Mouse (Mus musculus): Measurements from ENCODE around the gene Scarf2.

Scarf2 gene

DNA sequence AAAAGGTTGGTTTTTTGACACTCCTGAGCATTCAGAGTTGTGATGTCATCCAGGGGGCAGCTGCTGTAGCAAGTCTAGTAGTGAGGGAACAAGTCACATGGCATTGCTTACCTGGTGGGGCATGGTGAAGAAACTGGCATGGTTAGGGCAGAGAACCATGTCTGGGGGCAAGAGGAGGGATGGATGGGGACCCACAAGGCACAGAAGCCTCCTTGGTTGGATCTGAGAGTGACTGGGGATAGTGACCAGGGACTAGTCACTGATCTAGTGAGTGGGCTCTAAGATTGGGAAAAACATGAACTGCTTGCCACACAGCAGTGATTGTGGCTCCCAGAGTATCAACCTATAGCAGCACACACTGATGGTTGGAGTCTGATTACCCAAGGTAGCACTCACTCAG is 2.5 kb downstream of the Scarf2 start:
- no peak for DNase-seq (ENCODE audit: low read depth, low spot score)

DNA sequence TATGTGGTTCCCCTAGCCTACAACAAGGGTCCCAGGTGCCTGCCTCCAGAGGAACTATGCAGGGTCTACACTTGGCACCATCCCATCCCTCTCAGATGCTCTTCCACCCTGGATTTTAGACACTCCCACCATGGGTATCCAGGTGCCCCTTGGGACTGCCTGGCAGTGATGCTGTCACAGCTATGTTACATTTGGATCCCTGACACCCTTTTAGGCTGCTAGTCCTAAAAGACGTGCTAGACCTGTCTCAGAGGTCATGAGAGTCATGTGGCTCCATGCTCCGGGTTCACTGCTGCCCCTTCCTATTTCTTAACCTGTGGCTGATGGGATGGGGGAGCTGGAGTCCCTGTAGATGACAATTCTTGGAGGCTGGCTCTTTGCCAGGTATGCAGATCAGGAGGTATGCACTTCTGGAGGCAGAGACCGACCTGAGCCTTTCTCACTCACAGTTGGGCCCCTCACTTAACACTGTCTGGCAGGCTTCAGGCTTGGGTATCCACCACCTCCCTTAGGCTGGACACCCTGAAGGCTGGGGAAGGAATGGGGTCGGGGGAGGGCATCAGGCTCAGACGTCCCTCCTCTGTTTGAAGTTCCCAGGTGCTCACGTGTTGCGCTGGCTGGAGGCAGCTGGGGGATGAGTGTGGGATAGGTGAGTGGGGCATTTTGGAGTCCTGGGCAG is 4.8 kb downstream of the Scarf2 start:
- no peak for DNase-seq (ENCODE audit: low read depth, low spot score)

DNA sequence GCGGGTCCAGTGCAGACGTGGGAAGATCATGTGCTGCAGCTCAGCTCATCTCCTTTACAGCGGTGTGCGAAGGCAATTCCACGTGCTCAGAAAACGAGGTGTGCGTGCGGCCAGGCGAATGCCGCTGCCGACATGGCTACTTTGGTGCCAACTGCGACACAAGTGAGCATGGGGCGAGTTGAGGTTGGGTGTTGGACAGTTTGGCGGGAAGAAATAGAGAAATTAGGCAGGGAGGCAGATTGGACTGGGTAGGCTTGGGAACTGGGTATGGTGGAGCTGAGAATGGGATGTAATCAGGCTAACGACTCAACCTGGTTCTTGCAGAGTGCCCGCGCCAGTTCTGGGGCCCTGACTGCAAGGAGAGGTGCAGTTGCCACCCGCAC is 5.4 kb downstream of the Scarf2 start:
- no peak for DNase-seq (ENCODE audit: low read depth, low spot score)

DNA sequence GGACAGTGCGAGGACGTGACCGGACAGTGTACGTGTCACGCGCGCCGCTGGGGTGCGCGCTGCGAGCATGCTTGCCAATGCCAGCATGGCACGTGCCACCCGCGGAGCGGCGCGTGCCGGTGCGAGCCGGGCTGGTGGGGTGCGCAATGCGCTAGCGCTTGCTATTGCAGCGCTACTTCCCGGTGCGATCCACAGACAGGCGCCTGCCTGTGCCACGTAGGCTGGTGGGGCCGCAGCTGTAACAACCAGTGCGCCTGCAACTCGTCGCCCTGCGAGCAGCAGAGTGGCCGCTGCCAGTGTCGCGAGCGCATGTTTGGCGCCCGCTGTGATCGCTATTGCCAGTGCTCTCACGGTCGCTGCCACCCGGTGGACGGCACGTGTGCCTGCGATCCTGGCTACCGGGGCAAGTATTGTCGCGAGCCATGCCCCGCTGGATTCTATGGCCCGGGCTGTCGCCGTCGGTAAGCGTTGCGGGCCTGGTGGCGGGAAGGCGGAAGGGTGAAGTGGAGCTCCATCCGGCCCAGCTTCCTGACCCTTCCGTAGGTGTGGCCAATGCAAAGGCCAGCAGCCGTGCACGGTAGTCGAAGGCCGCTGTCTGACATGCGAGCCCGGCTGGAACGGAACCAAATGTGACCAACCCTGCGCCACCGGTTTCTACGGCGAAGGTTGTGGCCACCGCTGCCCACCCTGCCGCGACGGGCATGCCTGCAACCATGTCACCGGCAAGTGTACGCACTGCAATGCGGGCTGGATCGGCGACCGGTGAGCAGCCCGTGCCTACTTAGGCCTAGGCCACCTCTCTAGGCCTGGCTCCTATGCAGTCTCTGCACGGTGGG is 6.0 kb downstream of the Scarf2 start:
- DNase-seq (ENCODE audit: low read depth, low spot score), result no peak

DNA sequence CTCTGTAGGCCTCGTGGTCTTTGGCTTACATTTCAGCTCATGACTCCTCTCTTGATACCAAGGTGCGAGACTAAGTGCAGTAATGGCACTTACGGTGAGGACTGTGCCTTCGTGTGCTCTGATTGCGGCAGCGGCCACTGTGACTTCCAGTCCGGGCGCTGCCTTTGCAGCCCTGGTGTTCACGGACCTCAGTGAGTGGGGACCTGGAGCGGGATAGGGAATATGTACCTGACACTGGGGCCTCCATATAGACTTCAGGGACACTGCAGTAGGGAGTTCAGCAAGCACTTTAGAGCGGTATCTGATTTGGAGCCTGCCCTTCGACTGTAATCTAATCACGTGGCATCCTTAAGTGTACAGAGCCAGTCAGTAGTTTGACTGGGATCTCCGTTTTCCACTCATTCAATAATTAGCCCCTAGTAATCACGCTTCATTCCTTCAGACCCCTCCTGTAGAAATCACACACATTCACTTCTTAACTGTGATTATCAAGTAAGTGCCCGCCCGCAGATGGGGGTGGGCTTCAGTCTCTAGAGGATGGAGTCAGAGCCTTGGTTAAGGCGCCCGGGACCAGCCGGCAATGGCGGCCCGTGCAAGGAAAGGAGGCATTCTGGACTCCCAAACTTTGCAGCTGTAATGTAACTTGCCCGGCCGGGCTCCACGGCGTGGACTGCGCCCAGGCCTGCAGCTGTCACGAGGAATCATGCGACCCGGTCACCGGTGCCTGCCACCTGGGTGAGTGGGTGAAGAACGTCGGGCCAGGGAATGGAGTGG is 6.8 kb downstream of the Scarf2 start:
- DNase-seq (ENCODE audit: low read depth, low spot score), result no peak

DNA sequence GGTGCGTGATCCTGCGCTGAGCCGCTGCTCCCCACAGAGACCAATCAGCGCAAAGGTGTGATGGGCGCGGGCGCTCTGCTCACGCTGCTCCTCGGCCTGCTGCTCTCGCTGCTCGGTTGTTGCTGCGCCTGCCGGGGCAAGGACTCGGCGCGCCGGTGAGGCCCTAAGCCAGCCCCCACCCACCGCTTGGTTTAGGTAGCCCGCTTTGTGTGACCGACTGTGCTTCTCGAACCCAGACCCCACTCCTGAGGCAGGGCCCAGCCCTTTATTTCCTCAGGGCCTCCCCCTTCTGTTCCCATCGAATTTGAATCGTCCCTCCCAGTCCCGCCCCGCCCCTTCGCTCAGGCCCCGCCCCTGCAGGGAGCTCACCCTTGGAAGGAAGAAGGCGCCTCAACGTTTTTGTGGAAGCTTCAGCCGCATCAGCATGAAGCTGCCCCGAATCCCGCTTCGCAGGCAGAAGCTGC is 7.4 kb downstream of the Scarf2 start:
- no peak for DNase-seq (ENCODE audit: low read depth, low spot score)

DNA sequence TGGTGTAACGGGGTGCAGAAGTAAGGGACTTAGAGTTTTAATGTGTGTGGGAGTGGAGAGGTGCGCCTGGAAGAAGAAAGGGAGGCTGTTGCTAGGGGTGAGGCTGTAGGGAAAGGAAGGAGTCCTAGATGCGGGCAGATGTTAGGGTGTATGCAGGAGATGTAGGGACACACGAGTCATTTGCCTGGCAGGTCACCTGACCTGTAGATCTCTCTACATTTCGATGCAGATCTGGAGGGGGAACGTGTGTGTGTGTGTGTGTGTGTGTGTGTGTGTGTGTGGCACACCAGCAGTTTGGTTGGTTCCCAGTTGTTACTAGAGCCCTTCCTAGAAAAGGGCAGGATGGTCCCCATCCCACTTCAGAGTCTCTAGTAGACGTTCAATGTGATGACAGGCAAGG is 7.9 kb downstream of the Scarf2 start:
- no peak for DNase-seq (ENCODE audit: low read depth, low spot score)

DNA sequence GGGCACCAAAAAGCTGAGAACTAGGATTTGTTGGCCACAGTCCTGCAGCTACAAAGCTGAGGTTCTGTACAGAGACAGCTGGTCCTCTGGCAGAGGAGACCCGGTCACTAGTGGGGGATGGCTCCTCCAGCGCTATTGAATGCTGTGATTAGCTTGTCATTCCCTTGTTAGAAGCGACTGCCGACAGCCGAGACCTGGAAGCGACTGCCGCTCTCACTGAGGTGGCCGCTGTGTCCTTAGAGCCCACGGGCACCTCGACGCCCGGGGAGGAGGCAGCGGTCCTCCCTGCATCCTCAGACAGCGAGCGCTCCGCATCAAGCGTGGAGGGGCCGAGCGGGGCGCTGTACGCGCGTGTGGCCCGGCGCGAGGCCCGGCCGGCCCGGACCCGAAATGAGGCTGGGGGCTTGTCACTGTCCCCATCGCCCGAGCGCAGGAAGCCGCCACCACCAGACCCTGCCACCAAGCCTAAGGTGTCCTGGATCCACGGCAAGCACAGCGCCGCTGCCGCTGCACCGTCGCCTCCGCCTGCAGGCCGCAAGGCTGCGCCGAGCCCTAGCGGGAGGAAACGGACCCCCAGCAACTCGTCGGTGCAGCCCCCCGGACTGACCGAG is 9.6 kb downstream of the Scarf2 start:
- DNase-seq (ENCODE audit: low read depth, low spot score), result no peak

DNA sequence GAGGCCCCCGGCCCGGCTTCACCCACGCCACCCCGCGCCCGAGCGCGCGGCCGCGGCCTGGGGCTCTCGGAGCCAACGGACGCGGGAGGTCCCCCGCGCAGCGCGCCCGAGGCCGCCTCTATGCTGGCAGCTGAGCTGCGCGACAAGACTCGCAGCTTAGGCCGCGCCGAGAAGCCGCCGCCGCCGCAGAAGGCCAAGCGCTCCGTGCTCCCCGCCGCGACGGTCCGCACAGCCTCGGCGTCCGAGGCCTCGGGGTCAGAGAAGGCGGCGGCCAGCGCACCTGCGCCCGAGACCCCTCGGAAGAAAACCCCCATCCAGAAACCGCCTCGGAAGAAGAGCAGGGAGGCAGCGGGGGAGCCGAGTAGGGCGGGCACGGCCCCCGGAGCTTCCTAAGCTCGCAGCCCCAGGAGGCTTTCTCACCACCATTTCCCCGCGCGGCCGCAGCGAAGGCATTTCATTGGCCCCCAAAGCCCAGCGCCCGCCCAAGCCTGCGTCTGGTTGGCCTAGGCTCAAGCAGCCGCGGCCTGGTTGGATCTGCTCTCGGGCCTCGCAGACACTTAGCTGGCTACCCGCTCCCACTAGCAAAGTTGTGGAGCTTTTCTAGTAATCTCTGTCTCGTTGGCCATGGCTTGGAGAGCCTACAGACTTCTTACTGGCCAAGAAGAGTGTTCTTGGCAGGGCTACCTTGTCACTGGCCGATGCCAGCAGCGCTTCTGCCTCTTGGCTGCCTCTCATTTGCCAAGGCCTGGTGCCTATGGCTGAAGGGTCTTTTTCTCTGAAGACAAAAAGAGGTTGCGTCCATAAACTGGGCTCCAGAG is 10.3 kb downstream of the Scarf2 start:
- no peak for DNase-seq (ENCODE audit: low read depth, low spot score)

DNA sequence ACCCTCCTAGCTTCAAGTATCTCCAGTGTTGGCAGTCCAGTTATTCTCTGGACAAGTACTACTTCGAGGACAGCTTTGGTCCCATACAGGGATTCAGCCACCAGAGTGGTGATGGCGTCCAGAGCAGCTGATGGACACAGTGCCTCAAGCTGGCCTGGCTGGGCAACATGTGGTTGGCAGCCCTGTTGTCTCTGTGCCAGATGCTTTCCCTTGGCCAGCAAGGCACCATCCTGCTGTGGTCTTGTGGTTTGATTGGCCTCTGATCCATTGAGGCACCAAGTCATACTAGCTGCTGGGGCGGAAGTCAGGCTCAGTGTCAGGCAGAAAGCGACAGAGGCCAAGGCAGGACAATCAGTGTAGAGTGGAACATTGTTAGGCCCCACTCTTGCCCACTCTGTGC is 12.0 kb downstream of the Scarf2 start:
- DNase-seq (ENCODE audit: low read depth, low spot score), result no peak

DNA sequence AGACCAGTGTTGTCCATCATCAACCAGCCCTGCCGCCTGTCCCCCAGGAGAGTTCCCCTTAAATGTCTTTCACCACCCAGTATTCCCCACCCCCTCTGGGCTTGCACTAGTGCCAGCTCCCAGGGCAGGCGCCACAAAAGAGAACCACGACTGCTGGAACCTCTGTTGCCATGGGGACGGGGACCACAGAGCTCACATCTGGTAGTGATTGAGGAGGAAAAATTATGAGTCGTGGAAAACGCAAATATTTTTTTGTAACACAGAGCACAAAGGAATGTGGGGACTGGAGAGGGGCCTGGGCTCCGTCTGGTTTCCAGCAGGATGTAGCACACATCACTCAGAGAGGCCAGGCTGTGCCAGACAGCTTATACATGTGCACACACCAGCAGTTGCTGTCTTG is 12.6 kb downstream of the Scarf2 start:
- no peak for DNase-seq (ENCODE audit: low read depth, low spot score)

DNA sequence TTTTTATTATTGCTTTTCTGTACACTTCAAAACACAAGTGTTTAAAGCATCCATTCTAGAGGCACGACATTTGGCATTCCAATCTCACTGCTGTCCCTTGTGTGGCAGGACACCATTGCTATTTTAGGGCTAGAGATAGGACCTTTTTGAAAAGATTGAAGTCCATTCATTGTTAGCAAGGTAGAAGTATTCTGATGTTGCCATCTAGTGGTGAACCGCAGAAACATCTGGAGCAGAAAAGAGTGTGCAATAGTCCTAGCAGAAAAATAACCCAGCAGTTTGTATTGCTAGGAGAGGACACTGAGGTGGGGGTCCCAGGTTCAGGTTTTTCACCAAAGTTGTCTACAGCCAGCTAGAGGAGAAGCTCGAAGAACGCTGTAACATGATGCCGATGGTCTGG is 15.0 kb downstream of the Scarf2 start:
- DNase-seq (ENCODE audit: low read depth, low spot score), result no peak

DNA sequence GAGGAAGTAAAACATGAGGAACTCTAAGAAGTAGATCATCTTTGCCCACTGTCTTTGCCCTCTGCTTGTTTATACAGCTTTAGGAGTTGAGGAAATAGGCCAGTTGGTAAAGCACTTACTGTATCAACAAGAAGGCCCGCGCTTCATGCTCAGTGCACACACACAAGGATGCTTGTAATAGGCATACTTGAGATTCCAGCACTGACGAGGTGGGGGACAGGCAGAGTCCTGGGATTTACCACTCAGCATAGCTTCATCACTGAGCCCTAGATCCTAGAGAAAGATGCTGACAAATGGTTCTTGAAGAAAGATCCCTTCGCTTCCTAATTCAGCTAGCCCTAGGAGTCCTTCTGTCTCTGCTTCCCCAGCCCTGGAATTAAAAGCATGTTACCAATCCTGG is 16.1 kb downstream of the Scarf2 start:
- no peak for DNase-seq (ENCODE audit: low read depth, low spot score)

DNA sequence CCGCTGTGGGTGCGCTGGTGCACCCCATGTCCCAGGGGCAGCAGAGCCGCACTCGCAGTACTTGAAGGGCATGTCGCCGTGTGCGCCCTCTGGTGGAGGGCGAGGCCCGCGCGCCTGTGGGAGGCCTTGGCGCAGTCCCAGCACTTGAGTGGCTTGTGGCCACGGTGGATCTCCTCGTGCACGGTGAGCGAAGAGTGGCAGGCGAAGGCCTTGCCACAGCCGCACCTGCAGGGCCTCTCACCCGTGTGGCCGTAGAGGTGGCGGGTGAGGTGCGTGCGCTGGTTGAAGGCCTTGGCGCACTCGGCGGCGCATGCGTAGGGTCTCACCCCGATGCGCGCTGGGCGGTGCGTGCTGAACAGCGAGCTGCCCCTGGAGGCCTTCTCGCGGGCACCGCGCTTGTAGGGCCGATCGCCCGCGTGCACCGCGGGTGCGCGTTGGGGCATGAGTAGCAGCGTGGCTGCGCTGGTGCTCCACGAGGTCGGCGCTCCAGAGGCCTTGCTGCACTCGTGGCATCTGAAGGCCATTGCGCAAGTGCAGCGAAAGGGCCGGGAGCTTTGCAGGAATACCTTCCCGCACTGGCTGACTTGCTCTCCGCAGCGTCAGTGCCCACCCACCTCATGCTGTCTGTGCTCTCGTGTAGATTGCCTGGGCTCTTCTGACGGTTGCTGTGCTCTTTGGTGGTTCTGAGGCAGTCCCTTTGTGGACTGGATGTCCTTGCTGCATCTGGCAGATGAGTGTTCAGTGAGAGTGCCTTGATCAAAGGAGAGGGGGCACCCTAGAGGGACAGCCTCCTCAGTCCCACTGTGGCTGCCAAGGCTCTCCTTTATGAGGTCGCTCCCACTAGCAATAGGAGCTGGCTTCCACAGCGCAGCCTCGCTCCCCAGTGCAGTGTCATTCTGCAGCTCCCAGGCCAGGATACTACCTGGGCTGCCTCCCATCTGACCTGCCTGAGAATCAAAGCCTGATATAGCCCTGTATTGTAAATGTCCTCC is 18.6 kb downstream of the Scarf2 start:
- no peak for DNase-seq (ENCODE audit: low read depth, low spot score)

DNA sequence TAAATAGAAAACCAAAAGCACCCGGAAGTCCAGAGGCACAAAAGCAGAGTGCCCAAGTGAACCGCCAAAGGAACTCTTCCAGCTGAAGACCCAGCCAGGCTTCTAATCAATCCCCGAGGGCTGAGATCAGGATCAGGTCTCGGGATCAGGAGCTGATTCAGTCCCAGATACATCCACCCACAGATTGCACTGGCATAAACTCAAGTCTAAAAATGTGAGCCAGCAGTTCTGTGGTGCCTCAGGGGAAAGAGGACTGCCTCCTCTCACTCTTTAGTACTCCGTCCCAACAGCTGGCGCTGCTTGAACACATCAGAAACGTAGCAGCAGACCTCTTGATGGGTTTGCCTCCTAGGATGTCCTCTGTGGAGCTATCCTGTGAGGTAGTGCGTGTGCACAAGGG is 19.4 kb downstream of the Scarf2 start:
- no peak for DNase-seq (ENCODE audit: low read depth, low spot score)

DNA sequence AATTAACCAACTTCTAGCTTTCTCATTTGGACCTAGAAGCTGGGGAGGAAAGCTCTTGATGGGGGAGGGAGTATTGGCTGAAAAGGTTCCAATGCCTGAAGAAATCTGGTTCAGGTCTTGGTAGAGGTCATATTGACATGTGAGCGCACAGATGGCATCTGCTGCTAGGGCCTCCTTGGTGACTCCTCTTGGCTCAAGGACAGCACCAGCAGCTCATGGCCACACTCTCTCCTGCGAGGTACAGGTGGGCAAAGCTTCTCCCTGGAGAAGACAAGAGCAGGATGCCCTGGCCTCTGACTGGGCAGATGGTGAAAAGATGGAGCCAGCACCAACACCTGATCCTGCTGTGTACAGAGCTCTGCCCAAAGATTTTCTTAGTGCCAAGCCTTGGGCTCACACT is 29.4 kb downstream of the Scarf2 start:
- no peak for DNase-seq (ENCODE audit: low read depth, low spot score)

DNA sequence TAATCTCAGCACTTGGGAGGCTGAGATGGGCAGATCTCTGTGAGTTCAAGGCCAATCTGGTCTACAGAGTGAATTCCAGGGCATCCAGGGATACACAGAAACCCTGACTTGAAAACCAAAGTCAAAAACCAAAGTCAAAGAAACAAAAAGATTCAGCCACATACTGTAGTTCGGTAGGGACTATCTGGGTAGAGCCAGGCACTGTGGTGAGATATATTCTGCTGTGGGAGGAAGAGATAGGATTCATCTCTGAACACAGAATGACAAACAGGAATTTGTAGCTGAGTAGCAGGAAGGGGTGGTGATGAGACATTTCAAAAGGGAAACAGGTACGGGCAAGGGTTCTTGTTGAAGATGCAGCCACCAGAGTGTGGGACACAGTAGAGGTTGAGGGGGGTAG is 31.1 kb downstream of the Scarf2 start:
- no peak for DNase-seq (ENCODE audit: low read depth, low spot score)

DNA sequence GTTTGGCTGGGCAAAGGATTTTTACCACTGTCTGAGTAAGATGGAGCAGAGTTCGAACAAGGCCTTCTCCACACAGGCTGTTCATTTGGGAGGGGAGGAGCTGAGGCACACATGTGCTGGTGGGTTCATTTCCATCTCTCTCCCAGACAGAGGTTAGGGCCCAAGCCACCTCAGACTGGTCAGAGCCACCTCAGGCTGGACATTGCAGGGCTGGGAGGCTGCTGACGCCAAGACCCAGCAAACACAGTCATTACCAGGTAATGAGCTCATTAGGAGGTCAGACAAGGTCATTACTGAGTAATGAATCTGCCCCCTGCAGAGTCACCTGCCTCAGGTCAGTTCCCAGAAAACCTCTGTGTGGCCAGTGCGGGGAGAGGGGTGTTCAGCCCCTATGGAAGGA is 31.8 kb downstream of the Scarf2 start:
- DNase-seq (ENCODE audit: low read depth, low spot score), result no peak

DNA sequence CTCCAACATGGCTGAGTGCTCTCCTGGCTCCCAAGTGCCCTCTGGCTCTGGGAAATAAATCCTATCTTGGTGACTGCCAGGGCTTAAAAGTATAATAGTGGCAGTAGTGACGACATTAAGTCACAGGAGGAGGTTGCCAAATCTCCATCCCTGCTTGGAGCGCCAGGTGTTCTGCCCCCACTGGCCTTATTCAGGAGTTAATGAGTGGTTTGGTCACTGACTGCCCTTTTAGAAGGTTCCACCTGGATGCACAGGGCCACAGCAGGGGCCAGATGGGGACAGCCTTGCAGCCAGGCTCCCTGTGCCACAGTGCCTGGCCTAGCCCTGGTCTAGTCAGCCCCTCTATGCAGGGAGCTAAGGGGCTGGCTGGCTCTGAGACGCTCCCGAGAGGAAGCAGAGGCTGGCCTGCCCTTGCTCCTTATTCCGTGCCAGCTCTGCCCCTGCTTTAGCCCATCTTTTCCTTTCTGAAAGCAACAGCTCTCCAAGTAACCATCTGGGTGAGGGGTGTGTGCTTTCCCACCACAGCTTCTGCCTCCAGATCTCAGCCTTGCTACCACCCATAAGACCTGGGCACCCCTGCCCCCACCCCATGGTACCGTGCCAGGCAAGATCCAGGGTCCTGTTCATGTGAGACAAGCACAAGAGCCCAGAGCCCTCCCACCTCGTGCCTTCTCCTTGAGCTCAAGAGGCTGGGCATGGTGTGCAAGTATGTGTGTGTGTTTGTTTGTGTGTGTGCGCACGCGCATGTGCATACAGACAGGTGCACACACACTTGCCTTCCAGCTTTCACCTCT is 33.5 kb downstream of the Scarf2 start:
- DNase-seq (ENCODE audit: low read depth, low spot score), result no peak

All from c-Kit-negative CD71-positive TER-119-positive erythroid progenitor cells, embryonic 14.5 days (primary cell).